Mouse (Mus musculus): ENCODE measurements around the gene Hspa2. TPM values are rescaled to one million over a fixed set of nuclear protein-coding genes. Genes with fewer than 3 reads are reported as not detected.

Gene Hspa2
- polyA plus RNA-seq, 1 experiment = 5.1 TPM

- Histone ChIP-seq H3K79me2 (ENCODE audit: control insufficient read depth, insufficient read depth) (peaks cover 98% of the 10 kb centered on the region), H3K4me3 (ENCODE audit: insufficient read depth, poor library complexity, severe bottlenecking) (no peak overlapping the region), H3K79me3 (ENCODE audit: low read depth) (peaks cover 79% of the 10 kb centered on the region), H3K27me3 (ENCODE audit: control insufficient read depth, insufficient read depth, insufficient read length) (no peaks in the 10 kb centered on the region), H3K36me3 (ENCODE audit: control insufficient read depth, insufficient read depth) (peaks cover 72% of the 10 kb centered on the region), H3ac (ENCODE audit: control insufficient read depth, insufficient read length, low read depth) (no peak overlapping the region)
- no peak for TF ChIP-seq MYOG (IDR thresholded peaks at IDR 0.05; ENCODE audit: control insufficient read depth, extremely low read depth, insufficient read length)
- no peak for TF ChIP-seq FOSL1 (IDR thresholded peaks at IDR 0.05; ENCODE audit: insufficient read depth, low read length, poor library complexity, severe bottlenecking)
- TF ChIP-seq CEBPB (IDR thresholded peaks at IDR 0.05; ENCODE audit: low read depth) = no peak
- no peak for TF ChIP-seq MYOD1 (IDR thresholded peaks at IDR 0.05; ENCODE audit: control insufficient read depth, insufficient read length, low read depth)
- no peak for TF ChIP-seq CTCF (IDR thresholded peaks at IDR 0.05; ENCODE audit: control insufficient read depth, insufficient read depth, insufficient read length)
- TF ChIP-seq USF1 (IDR thresholded peaks at IDR 0.05; ENCODE audit: low read depth) = no peak
- TF ChIP-seq MAX (IDR thresholded peaks at IDR 0.05) = no peak
These were observed 18.6 kb upstream of the Hspa2 start for GRCm38 (mm10) chr12:76385342-76385741.

- TF ChIP-seq MYOD1 (IDR thresholded peaks at IDR 0.05; ENCODE audit: control insufficient read depth, insufficient read length, low read depth) = no peak
- no peak for TF ChIP-seq MAX (IDR thresholded peaks at IDR 0.05)
- no peak for TF ChIP-seq CEBPB (IDR thresholded peaks at IDR 0.05; ENCODE audit: low read depth)
- no peak for TF ChIP-seq USF1 (IDR thresholded peaks at IDR 0.05; ENCODE audit: low read depth)
- TF ChIP-seq CTCF (IDR thresholded peaks at IDR 0.05; ENCODE audit: control insufficient read depth, insufficient read depth, insufficient read length) = no peak
- TF ChIP-seq FOSL1 (IDR thresholded peaks at IDR 0.05; ENCODE audit: insufficient read depth, low read length, poor library complexity, severe bottlenecking) = no peak
- no peak for TF ChIP-seq MYOG (IDR thresholded peaks at IDR 0.05; ENCODE audit: control insufficient read depth, extremely low read depth, insufficient read length)
- peaks cover 72% of the 10 kb centered on the region for H3K36me3 ChIP-seq (ENCODE audit: control insufficient read depth, insufficient read depth)
- H3ac ChIP-seq (ENCODE audit: control insufficient read depth, insufficient read length, low read depth) = no peak overlapping the region
- H3K79me2 ChIP-seq (ENCODE audit: control insufficient read depth, insufficient read depth) = peaks cover 65% of the 10 kb centered on the region
- H3K79me3 ChIP-seq (ENCODE audit: low read depth) = peaks cover 46% of the 10 kb centered on the region
- H3K27me3 ChIP-seq (ENCODE audit: control insufficient read depth, insufficient read depth, insufficient read length) = no peaks in the 10 kb centered on the region
- H3K4me3 ChIP-seq (ENCODE audit: insufficient read depth, poor library complexity, severe bottlenecking) = no peak overlapping the region
These were observed 15.2 kb upstream of the Hspa2 start for GRCm38 (mm10) chr12:76388794-76389193.

- peaks cover 35% of the 10 kb centered on the region for H3K79me2 ChIP-seq (ENCODE audit: control insufficient read depth, insufficient read depth)
- no peak for TF ChIP-seq FOSL1 (IDR thresholded peaks at IDR 0.05; ENCODE audit: insufficient read depth, low read length, poor library complexity, severe bottlenecking)
- TF ChIP-seq CEBPB (IDR thresholded peaks at IDR 0.05; ENCODE audit: low read depth) = no peak
- TF ChIP-seq USF1 (IDR thresholded peaks at IDR 0.05; ENCODE audit: low read depth) = no peak
- TF ChIP-seq MAX (IDR thresholded peaks at IDR 0.05) = no peak
- no peak for TF ChIP-seq MYOG (IDR thresholded peaks at IDR 0.05; ENCODE audit: control insufficient read depth, extremely low read depth, insufficient read length)
- no peak for TF ChIP-seq CTCF (IDR thresholded peaks at IDR 0.05; ENCODE audit: control insufficient read depth, insufficient read depth, insufficient read length)
- no peak for TF ChIP-seq MYOD1 (IDR thresholded peaks at IDR 0.05; ENCODE audit: control insufficient read depth, insufficient read length, low read depth)
- H3K36me3 ChIP-seq (ENCODE audit: control insufficient read depth, insufficient read depth) = peaks cover 56% of the 10 kb centered on the region
- no peak overlapping the region for H3ac ChIP-seq (ENCODE audit: control insufficient read depth, insufficient read length, low read depth)
- no peaks in the 10 kb centered on the region for H3K27me3 ChIP-seq (ENCODE audit: control insufficient read depth, insufficient read depth, insufficient read length)
- H3K4me3 ChIP-seq (ENCODE audit: insufficient read depth, poor library complexity, severe bottlenecking) = no peak overlapping the region
- H3K79me3 ChIP-seq (ENCODE audit: low read depth) = peaks cover 17% of the 10 kb centered on the region
These were observed 12.2 kb upstream of the Hspa2 start for GRCm38 (mm10) chr12:76391595-76392271.

GRCm38 (mm10) chr12:76392979-76393378, 11.0 kb upstream of the Hspa2 start:
- Histone ChIP-seq H3K79me2 (ENCODE audit: control insufficient read depth, insufficient read depth) (peaks cover 23% of the 10 kb centered on the region), H3ac (ENCODE audit: control insufficient read depth, insufficient read length, low read depth) (no peak overlapping the region), H3K79me3 (ENCODE audit: low read depth) (peaks cover 13% of the 10 kb centered on the region), H3K27me3 (ENCODE audit: control insufficient read depth, insufficient read depth, insufficient read length) (no peaks in the 10 kb centered on the region), H3K36me3 (ENCODE audit: control insufficient read depth, insufficient read depth) (peaks cover 46% of the 10 kb centered on the region), H3K4me3 (ENCODE audit: insufficient read depth, poor library complexity, severe bottlenecking) (no peak overlapping the region)
- TF ChIP-seq MYOD1 (IDR thresholded peaks at IDR 0.05; ENCODE audit: control insufficient read depth, insufficient read length, low read depth) = no peak
- TF ChIP-seq MYOG (IDR thresholded peaks at IDR 0.05; ENCODE audit: control insufficient read depth, extremely low read depth, insufficient read length) = no peak
- no peak for TF ChIP-seq FOSL1 (IDR thresholded peaks at IDR 0.05; ENCODE audit: insufficient read depth, low read length, poor library complexity, severe bottlenecking)
- TF ChIP-seq USF1 (IDR thresholded peaks at IDR 0.05; ENCODE audit: low read depth) = no peak
- TF ChIP-seq CTCF (IDR thresholded peaks at IDR 0.05; ENCODE audit: control insufficient read depth, insufficient read depth, insufficient read length) = no peak
- TF ChIP-seq MAX (IDR thresholded peaks at IDR 0.05) = no peak
- TF ChIP-seq CEBPB (IDR thresholded peaks at IDR 0.05; ENCODE audit: low read depth) = no peak

GRCm38 (mm10) chr12:76397281-76397680, 6.7 kb upstream of the Hspa2 start:
- Histone ChIP-seq H3ac (ENCODE audit: control insufficient read depth, insufficient read length, low read depth) (no peak overlapping the region), H3K79me2 (ENCODE audit: control insufficient read depth, insufficient read depth) (no peaks in the 10 kb centered on the region), H3K79me3 (ENCODE audit: low read depth) (no peaks in the 10 kb centered on the region), H3K4me3 (ENCODE audit: insufficient read depth, poor library complexity, severe bottlenecking) (no peak overlapping the region), H3K36me3 (ENCODE audit: control insufficient read depth, insufficient read depth) (peaks cover 12% of the 10 kb centered on the region), H3K27me3 (ENCODE audit: control insufficient read depth, insufficient read depth, insufficient read length) (no peaks in the 10 kb centered on the region)
- no peak for TF ChIP-seq MYOG (IDR thresholded peaks at IDR 0.05; ENCODE audit: control insufficient read depth, extremely low read depth, insufficient read length)
- no peak for TF ChIP-seq MYOD1 (IDR thresholded peaks at IDR 0.05; ENCODE audit: control insufficient read depth, insufficient read length, low read depth)
- TF ChIP-seq USF1 (IDR thresholded peaks at IDR 0.05; ENCODE audit: low read depth) = no peak
- TF ChIP-seq MAX (IDR thresholded peaks at IDR 0.05) = no peak
- no peak for TF ChIP-seq CTCF (IDR thresholded peaks at IDR 0.05; ENCODE audit: control insufficient read depth, insufficient read depth, insufficient read length)
- TF ChIP-seq FOSL1 (IDR thresholded peaks at IDR 0.05; ENCODE audit: insufficient read depth, low read length, poor library complexity, severe bottlenecking) = no peak
- TF ChIP-seq CEBPB (IDR thresholded peaks at IDR 0.05; ENCODE audit: low read depth) = no peak

Measured in C2C12 (cell line).